Mouse (Mus musculus): ENCODE data around the gene Snx20. TPM values are rescaled to one million over a fixed set of nuclear protein-coding genes. Genes with fewer than 3 reads are reported as not detected.
A peak's percentile ranks its signal among the peaks of the same experiment; 100 is the strongest.

Gene Snx20
- polyA plus RNA-seq, 1 experiment from 2014 or later: 3.2 TPM

GRCm38 (mm10) chr8:88630225-88630624 lies 5.7 kb downstream of the Snx20 start:
- Histone ChIP-seq H3K36me3 (ENCODE audit: control insufficient read depth, insufficient read depth) (no peaks in the 10 kb centered on the region), H3K27me3 (ENCODE audit: control insufficient read depth, insufficient read depth, low read length) (peaks cover 18% of the 10 kb centered on the region), H3K9me3 (replicated peaks; ENCODE audit: control insufficient read depth, low read length) (no peaks in the 10 kb centered on the region), H3K27ac (ENCODE audit: low read length) (no peak overlapping the region), H3K9ac (ENCODE audit: low read length) (no peak overlapping the region), H3K4me3 (ENCODE audit: low read length) (no peak overlapping the region), H3K4me1 (ENCODE audit: control insufficient read depth, insufficient read depth, low read length) (peaks cover 9% of the 10 kb centered on the region; the same call in 1 of the 2 replicates), H3K4me2 (ENCODE audit: low read depth, low read length) (no peak overlapping the region)
- WGBS: 66% methylated on average over 4 of the region's 4 CpGs
- no peak for ATAC-seq (replicated peaks; ENCODE audit: extremely low read depth, insufficient read depth, low FRiP score)

DNA sequence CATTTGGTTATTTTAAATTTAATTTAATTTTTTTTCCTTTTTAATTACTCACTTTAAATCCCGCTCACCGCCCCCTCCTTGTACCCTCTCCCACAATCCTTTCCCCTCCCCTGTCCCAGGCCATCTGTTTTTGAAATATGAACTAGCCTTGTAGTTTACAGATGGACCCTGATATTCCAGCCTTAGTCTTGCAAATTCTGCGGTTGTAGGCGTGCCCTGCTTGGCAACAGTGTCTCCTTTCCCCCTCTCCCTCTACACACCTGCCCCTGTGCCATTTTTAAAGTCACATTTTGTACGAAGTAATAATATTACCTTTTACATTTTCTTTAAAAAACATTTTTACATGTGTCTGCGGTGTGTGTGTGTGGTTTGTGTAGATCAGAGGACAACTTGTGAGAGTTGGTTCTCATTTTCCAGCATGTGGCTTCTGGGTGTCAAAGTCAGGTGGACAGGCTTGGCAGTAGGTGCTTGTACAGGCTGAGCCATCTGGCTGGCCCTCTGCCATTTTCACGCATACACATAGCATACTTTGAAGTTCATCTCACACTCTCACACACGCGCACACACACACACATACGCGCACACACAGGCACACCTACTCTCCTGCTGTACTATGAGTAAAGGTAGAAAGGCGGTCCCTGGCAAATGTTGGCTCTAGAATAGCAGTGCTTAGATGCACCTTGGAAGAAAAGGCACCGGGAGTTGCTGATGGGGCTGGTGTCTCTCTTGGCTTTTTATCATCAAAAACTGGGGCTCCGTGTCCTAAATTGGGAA lies 7.7 kb downstream of the Snx20 start:
- no peaks in the 10 kb centered on the region for H3K36me3 ChIP-seq (ENCODE audit: control insufficient read depth, insufficient read depth)
- H3K9ac ChIP-seq (ENCODE audit: low read length): peak overlapping the region; percentile 80
- no peaks in the 10 kb centered on the region for H3K9me3 ChIP-seq (replicated peaks; ENCODE audit: control insufficient read depth, low read length)
- H3K27me3 ChIP-seq (ENCODE audit: control insufficient read depth, insufficient read depth, low read length): peaks cover 18% of the 10 kb centered on the region
- H3K4me1 ChIP-seq (ENCODE audit: control insufficient read depth, insufficient read depth, low read length): peaks cover 9% of the 10 kb centered on the region; the same call in 1 of the 2 replicates
- H3K4me2 ChIP-seq (ENCODE audit: low read depth, low read length): peak overlapping the region; percentile 95
- peak overlapping the region; percentile 58 for H3K4me3 ChIP-seq (ENCODE audit: low read length)
- H3K27ac ChIP-seq (ENCODE audit: low read length): no peak overlapping the region
- no peak for ATAC-seq (replicated peaks; ENCODE audit: extremely low read depth, insufficient read depth, low FRiP score)
- 62% methylated on average over 14 of the region's 14 CpGs for WGBS

DNA sequence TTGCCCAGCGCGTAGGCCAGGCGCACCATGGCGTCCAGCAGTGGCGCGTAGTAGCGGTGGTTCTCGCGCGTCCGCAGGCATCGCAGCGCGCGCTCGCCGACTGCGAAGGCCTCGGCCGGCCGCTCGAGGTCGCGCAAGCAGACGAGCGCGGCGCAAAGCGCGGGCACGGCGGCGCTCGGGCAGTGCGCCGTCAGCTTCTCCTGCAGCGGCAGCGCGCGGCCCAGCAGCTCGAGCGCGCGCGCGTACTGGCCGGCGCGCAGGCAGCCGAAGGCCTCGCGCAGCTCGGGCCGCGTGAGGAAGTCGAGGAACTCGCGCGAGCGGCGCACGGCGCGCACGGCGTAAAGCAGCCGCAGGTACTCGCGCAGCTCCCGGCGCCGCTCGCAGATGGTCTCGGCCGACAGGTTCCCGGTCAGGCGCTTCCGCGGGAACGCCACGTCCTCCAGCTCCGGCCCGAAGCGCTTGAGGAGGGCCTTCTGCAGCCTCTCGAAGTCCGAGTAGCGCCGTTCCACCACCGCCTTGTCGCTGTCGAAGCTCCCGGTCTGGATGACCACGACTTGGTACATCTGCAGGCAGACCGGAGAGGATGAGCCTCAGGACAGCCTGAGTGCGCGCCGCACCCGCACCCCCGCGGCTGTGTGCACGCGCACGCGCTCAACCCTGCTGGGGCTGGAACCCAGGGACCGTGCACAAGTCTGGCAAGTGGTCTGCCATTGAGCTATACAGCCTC lies 8.5 kb downstream of the Snx20 start:
- ATAC-seq (replicated peaks; ENCODE audit: extremely low read depth, insufficient read depth, low FRiP score): peak; percentile 70
- WGBS: under 1% methylated on average over 105 of the region's 105 CpGs

DNA sequence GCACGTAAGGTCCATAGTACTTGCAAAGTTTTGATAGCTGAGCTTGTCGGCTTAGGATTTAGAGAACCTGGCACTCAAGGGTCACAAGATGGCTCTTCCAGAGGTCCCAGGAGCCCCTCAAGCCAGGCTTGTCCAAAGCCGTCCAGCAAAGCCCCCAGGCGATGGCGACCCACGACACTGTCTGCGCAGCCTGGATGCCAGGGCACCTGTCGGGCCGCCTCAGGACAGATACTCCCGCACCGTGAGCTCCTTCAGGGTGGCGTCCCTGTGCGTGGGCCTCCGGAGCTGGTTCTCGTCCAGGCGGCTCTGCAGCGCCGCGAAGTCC lies 9.0 kb downstream of the Snx20 start:
- peaks cover 9% of the 10 kb centered on the region; the same call in 1 of the 2 replicates for H3K4me1 ChIP-seq (ENCODE audit: control insufficient read depth, insufficient read depth, low read length)
- H3K9me3 ChIP-seq (replicated peaks; ENCODE audit: control insufficient read depth, low read length): no peaks in the 10 kb centered on the region
- peaks cover 22% of the 10 kb centered on the region for H3K27me3 ChIP-seq (ENCODE audit: control insufficient read depth, insufficient read depth, low read length)
- H3K9ac ChIP-seq (ENCODE audit: low read length): peak overlapping the region; percentile 80
- peak overlapping the region; percentile 58 for H3K4me3 ChIP-seq (ENCODE audit: low read length)
- 17% methylated on average over 19 of the region's 19 CpGs for WGBS
- no peaks in the 10 kb centered on the region for H3K36me3 ChIP-seq (ENCODE audit: control insufficient read depth, insufficient read depth)
- peak overlapping the region; percentile 95 for H3K4me2 ChIP-seq (ENCODE audit: low read depth, low read length)
- ATAC-seq (replicated peaks; ENCODE audit: extremely low read depth, insufficient read depth, low FRiP score): no peak
- no peak overlapping the region for H3K27ac ChIP-seq (ENCODE audit: low read length)

More for the DNA sequence above, 8.5 kb downstream of the Snx20 start:
- H3K9ac ChIP-seq (ENCODE audit: low read length): peak overlapping the region; percentile 80
- peak overlapping the region; percentile 95 for H3K4me2 ChIP-seq (ENCODE audit: low read depth, low read length)
- no peak overlapping the region for H3K27ac ChIP-seq (ENCODE audit: low read length)
- H3K36me3 ChIP-seq (ENCODE audit: control insufficient read depth, insufficient read depth): no peaks in the 10 kb centered on the region
- H3K9me3 ChIP-seq (replicated peaks; ENCODE audit: control insufficient read depth, low read length): no peaks in the 10 kb centered on the region
- H3K4me3 ChIP-seq (ENCODE audit: low read length): peak overlapping the region; percentile 58
- H3K27me3 ChIP-seq (ENCODE audit: control insufficient read depth, insufficient read depth, low read length): peaks cover 18% of the 10 kb centered on the region
- H3K4me1 ChIP-seq (ENCODE audit: control insufficient read depth, insufficient read depth, low read length): peaks cover 9% of the 10 kb centered on the region; the same call in 1 of the 2 replicates

GRCm38 (mm10) chr8:88626433-88626832 lies 9.5 kb downstream of the Snx20 start:
- H3K4me3 ChIP-seq (ENCODE audit: low read length): no peak overlapping the region
- H3K4me1 ChIP-seq (ENCODE audit: control insufficient read depth, insufficient read depth, low read length): peaks cover 9% of the 10 kb centered on the region; the same call in 1 of the 2 replicates
- peaks cover 23% of the 10 kb centered on the region for H3K27me3 ChIP-seq (ENCODE audit: control insufficient read depth, insufficient read depth, low read length)
- H3K36me3 ChIP-seq (ENCODE audit: control insufficient read depth, insufficient read depth): no peaks in the 10 kb centered on the region
- H3K9ac ChIP-seq (ENCODE audit: low read length): no peak overlapping the region
- WGBS: 58% methylated on average over 3 of the region's 3 CpGs
- H3K27ac ChIP-seq (ENCODE audit: low read length): no peak overlapping the region
- H3K9me3 ChIP-seq (replicated peaks; ENCODE audit: control insufficient read depth, low read length): no peaks in the 10 kb centered on the region
- ATAC-seq (replicated peaks; ENCODE audit: extremely low read depth, insufficient read depth, low FRiP score): no peak
- H3K4me2 ChIP-seq (ENCODE audit: low read depth, low read length): no peak overlapping the region

DNA sequence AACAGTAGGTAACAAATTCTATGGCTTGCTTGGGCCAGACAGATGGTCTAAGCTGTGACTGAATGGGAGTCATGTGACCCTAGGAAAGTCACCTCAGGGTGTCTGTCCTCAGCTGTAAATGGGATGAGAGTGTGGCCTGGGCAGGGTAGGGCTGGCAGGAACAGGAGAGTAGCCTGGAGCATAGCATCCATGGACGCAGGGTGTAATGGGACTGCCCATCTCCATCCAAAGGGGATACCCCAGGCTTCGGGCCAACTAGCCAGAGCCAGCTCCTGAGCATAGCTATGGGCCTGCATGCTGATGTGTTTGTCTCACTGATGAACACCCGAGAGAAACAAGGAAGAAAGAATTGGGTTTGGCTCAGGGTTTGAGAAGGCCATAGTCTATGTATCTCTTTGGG lies 11.7 kb downstream of the Snx20 start:
- Histone ChIP-seq H3K36me3 (ENCODE audit: control insufficient read depth, insufficient read depth) (no peaks in the 10 kb centered on the region), H3K4me3 (ENCODE audit: low read length) (no peak overlapping the region), H3K27me3 (ENCODE audit: control insufficient read depth, insufficient read depth, low read length) (peaks cover 23% of the 10 kb centered on the region), H3K9ac (ENCODE audit: low read length) (no peak overlapping the region), H3K4me2 (ENCODE audit: low read depth, low read length) (no peak overlapping the region), H3K4me1 (ENCODE audit: control insufficient read depth, insufficient read depth, low read length) (peaks cover 9% of the 10 kb centered on the region; the same call in 1 of the 2 replicates), H3K27ac (ENCODE audit: low read length) (no peak overlapping the region), H3K9me3 (replicated peaks; ENCODE audit: control insufficient read depth, low read length) (no peaks in the 10 kb centered on the region)
- WGBS: 76% methylated on average over 3 of the region's 3 CpGs
- ATAC-seq (replicated peaks; ENCODE audit: extremely low read depth, insufficient read depth, low FRiP score): no peak

DNA sequence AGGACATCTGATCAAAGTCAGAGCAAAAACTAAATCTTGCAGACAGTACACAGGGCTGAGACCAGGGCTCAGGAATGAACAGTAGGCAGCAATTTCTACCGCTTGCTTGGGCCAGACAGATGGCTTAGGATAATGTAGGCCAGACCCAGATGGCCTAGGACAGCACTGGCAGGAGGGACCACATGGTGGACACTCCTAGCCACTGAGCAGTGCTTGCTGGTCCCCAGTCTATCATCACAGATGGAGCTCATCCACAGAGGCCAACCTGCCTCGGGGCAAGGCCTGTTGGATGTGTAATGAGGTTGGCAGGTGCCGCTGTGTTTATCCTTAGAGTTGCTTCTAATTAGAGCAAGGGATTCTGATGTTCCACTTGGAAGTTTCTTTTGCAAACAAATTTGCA lies 12.6 kb downstream of the Snx20 start:
- H3K36me3 ChIP-seq (ENCODE audit: control insufficient read depth, insufficient read depth): no peaks in the 10 kb centered on the region
- peaks cover 9% of the 10 kb centered on the region; the same call in 1 of the 2 replicates for H3K4me1 ChIP-seq (ENCODE audit: control insufficient read depth, insufficient read depth, low read length)
- no peak overlapping the region for H3K9ac ChIP-seq (ENCODE audit: low read length)
- H3K27ac ChIP-seq (ENCODE audit: low read length): no peak overlapping the region
- ATAC-seq (replicated peaks; ENCODE audit: extremely low read depth, insufficient read depth, low FRiP score): no peak
- H3K4me2 ChIP-seq (ENCODE audit: low read depth, low read length): no peak overlapping the region
- no peak overlapping the region for H3K4me3 ChIP-seq (ENCODE audit: low read length)
- 81% methylated on average over 3 of the region's 3 CpGs for WGBS
- H3K27me3 ChIP-seq (ENCODE audit: control insufficient read depth, insufficient read depth, low read length): peaks cover 19% of the 10 kb centered on the region
- no peaks in the 10 kb centered on the region for H3K9me3 ChIP-seq (replicated peaks; ENCODE audit: control insufficient read depth, low read length)

- peaks cover 8% of the 10 kb centered on the region for H3K27me3 ChIP-seq (ENCODE audit: control insufficient read depth, insufficient read depth, low read length)
- H3K27ac ChIP-seq (ENCODE audit: low read length): no peak overlapping the region
- H3K9me3 ChIP-seq (replicated peaks; ENCODE audit: control insufficient read depth, low read length): no peaks in the 10 kb centered on the region
- peak; percentile 61; the same call in 1 of the 2 replicates for ATAC-seq (replicated peaks; ENCODE audit: extremely low read depth, insufficient read depth, low FRiP score)
- H3K9ac ChIP-seq (ENCODE audit: low read length): no peak overlapping the region; the same call in 1 of the 2 replicates
- H3K4me2 ChIP-seq (ENCODE audit: low read depth, low read length): no peak overlapping the region
- no peak overlapping the region for H3K4me3 ChIP-seq (ENCODE audit: low read length)
- 1% methylated on average over 8 of the region's 8 CpGs for WGBS
- no peaks in the 10 kb centered on the region for H3K36me3 ChIP-seq (ENCODE audit: control insufficient read depth, insufficient read depth)
- H3K4me1 ChIP-seq (ENCODE audit: control insufficient read depth, insufficient read depth, low read length): no peaks in the 10 kb centered on the region; the same call in 1 of the 2 replicates
These were observed 14.5 kb downstream of the Snx20 start for GRCm38 (mm10) chr8:88621408-88621807.

- Histone ChIP-seq H3K27ac (ENCODE audit: low read length) (no peak overlapping the region), H3K9ac (ENCODE audit: low read length) (no peak overlapping the region; the same call in 1 of the 2 replicates), H3K9me3 (replicated peaks; ENCODE audit: control insufficient read depth, low read length) (no peaks in the 10 kb centered on the region), H3K27me3 (ENCODE audit: control insufficient read depth, insufficient read depth, low read length) (peaks cover 5% of the 10 kb centered on the region), H3K4me1 (ENCODE audit: control insufficient read depth, insufficient read depth, low read length) (no peaks in the 10 kb centered on the region; the same call in 1 of the 2 replicates), H3K4me2 (ENCODE audit: low read depth, low read length) (no peak overlapping the region), H3K4me3 (ENCODE audit: low read length) (no peak overlapping the region), H3K36me3 (ENCODE audit: control insufficient read depth, insufficient read depth) (no peaks in the 10 kb centered on the region)
- 57% methylated on average over 5 of the region's 5 CpGs for WGBS
- ATAC-seq (replicated peaks; ENCODE audit: extremely low read depth, insufficient read depth, low FRiP score): no peak
These were observed 15.0 kb downstream of the Snx20 start for GRCm38 (mm10) chr8:88620931-88621330.
